Mouse (Mus musculus) frontal cortex, postnatal 10 days (tissue): Measurements from ENCODE around the gene Tyro3.

Experiments used
- DNase-seq, 2 experiments: peaks; one replicate each; pipeline ENCODE4 v3.0.0; 2022; ENCODE audit warnings: low spot score in 2 of 2, mixed read lengths in 1 of 2

The Tyro3 gene

DNA sequence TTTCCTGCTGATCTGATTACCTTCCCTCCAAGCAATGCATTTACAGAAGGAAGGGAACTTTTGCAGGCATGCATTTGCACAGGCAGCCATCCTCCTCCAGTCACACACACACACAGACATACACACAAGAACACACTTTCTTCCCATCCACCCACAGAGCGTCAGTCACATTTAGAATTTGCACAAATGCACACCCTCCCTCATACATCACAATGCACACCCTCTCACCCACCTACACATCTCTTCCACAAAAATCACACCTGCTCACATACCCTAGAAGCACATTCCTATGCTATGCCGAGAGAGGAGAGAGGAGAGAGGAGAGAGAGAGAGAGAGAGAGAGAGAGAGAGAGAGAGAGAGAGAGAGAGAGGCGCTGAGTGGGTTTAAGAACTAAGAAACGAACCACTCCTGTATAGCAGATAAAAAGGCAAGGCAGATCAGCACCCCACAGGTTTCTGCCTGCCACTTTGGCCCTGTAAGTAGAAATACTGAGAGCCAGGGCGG, at the start of gene Tyro3:
Tyro3 (plus strand) TSS at position 455 of the 505 bp plus-strand sequence.
- DNase-seq = no peak

DNA sequence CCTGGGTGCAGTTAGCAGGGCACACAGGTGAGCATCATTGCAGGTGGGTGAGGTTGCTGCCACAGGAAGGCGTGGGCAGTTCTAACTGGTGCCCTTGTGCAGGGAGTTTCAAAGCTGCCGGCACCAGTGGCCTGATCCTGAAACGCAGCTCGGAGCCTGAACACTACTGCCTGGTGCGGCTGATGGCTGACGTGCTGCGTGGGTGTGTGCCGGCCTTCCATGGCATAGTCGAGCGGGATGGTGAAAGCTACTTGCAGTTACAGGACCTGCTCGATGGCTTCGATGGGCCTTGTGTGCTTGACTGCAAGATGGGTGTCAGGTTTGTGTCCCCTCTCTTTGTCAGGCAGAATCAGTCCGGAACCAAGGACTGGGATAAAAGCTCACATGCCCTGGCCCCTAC, 48.3 kb upstream of the Tyro3 start:
- DNase-seq = no peak

DNA sequence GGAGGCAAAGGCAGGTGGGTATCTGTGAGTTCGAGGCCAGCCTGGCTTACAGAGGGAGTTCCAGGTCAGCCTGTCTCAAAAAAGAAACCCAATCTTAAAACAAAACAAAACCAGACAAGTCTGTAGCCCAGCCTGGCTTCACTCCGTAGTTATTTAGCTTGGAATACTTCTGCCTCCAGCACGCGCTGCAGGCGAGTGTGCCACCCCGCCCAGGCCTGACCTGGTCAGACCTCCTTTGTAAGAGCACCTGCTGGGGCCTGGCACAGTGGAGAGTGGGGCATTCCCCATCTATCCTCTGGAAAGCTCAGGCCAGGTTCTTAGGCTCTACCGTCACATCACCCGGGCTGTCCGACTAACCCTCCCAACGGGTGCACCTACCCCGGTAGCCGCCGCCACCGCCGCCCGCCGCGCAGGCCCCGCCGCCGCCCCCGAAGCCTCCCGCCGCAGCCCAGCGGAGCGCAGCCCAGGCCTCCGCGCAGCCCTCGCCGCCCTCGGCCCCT, 39.9 kb upstream of the Tyro3 start:
- DNase-seq = no peak

DNA sequence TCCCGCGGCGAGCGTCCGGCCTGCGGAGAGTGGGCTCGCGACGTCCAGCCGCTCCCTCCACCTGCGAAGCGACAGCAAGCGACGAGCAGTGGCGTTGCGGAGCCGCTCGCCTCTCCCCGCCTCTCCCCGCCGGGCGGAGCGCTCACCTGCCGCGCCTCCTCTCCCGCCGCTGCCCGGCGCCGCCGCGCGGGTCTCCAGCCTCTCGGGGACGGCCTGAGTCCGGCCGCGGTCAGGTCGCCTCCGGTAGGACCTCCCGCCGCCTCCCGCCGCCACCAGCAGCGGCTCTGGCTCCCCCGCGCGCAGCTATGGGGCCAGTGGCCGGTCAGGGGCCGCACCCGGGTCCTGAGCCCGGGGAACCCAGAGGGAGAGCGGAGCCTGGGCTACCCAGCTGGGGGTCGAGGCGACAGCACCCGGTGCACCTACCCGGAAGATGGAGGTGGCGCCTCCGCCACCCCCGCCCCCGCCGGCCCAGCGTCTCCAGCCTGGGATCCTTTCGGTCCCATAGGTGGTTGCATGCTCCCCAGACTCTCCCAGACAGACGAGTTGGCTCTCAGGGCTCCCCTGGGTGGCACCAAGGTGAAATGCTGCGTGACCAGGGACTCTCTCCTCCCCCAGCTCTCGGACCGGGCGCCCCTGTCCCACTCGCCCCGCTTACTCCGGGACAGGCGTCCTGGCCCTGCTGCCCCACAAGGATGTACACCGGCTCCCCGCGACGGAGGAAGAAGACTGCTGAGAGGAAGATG, 39.3 kb upstream of the Tyro3 start:
- DNase-seq = no peak

DNA sequence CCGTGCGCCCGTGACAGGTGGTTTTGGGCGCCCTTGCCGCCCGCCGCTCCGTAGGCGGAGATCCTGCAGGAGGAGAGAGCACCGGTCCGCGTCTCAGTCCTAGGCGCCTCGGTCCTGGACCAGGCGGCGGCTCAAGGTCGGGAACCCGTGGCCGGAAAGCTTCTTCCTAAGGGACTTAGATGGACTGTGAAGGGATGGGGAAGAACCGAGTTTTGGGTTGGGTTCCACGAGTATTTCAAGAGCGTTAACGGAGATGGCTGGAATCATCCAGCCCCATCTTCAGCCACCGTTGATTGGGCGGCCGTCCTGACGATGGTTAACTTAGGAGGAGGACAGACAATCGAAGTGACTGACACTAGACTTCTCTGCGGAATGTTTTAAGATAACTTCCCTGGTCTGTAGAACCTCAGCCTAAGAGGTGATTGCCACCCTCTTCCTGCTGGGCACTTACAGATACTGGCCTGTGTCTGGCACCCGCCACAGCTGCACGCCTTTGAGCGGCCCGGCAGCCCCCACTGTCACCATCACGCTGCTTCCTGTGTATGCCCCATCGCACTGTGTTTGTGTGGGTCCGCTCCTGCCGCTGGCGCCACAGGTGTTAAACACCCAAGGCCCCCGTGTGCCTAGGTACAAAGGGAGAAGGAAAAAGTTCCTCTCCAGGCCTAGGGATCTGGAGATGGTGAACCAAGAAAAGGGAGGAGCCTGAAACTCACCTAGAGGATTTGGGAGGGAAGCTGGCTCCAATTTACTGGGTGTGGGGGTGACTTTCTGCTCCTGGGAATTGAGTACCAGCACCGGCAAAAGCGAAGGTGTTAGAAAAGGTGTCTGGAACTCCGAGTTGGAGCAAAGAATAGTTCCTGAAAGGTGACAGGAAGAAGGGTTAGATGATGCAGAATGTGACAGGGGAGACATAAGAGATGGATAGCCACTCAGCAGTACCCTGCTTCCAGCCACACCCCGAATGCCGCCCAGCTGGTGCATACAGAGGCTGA, 38.4 kb upstream of the Tyro3 start:
- DNase-seq = no peak

DNA sequence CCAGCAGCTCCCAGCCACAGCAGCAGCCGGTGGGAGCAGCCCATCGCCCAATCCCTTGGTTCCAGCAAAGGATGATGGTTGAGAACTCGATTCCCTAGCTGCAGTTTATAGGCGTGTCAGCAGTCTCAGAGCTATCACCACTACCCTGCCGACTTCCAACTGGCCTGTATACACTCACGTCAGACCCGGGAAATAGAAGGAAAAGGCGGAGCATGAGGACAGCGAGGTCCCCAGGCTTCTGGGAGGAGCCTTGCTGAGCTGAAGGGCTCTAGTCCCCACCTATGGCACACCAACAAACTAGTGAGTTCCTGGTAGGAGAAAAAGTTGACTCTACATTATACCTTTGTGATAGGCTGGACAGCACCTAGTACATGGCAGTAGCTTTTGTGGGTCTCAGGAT, 37.3 kb upstream of the Tyro3 start, which contains the start of gene Ltk:
Ltk (minus strand) TSS at position 181 of the 400 bp plus-strand sequence.
- no peak for DNase-seq

DNA sequence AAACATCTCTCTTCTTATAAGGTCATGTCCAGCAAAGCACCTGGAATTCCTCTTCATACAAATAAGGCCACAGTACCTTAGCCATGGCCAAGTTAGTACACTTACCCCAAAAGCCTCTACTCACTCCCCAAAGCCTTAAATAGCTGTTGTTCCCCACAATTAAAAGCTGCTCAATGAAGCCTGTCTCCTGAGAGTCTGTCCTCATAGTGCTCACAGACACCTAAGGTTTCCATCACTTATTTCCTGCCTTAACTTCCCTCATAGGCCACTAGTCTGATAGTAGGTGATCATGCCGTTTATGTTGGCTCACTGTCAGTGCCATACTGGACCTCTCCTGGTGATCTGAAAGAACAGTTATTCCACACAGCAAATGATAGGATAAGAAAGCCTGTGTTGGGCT, 35.3 kb upstream of the Tyro3 start:
- DNase-seq = no peak

DNA sequence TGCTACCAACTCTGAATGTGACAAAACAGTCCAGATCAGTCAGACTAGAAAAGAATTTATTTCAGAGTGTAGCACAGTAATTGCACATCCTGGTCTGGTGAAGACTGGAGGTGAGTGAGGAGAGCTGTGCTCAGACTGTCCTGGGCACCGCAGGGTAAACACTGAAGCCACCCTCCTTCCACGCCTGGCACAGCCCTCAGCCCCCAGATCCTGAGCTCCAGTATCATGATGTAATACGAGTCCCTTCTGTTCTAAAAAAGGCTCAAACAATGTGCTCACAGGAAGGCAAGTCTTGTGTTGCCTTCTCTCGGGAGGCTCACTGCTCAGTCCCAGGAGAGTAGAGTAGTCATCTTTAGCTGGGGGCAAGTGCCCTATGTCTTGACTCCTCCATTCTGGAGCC, 33.6 kb upstream of the Tyro3 start:
- DNase-seq = no peak

DNA sequence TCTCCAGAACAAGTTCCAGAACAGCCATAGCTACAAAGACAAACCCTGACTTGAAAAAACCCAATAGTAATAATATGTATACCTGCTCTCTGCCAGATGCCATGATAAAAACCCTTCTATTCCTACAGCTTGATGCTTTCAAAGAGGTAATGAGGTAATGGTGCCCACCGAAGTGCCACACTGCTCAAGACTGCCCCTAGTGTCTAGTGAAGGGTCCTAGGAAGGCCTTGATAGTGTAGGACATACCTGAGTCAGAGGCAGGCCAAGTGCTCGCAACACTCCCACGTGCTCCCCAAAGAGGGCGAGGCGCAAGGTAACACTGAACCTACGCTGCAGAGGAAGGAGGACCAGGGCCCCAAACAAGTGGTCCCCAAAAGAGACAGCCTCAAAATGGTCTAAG, 30.3 kb upstream of the Tyro3 start:
- DNase-seq = no peak

DNA sequence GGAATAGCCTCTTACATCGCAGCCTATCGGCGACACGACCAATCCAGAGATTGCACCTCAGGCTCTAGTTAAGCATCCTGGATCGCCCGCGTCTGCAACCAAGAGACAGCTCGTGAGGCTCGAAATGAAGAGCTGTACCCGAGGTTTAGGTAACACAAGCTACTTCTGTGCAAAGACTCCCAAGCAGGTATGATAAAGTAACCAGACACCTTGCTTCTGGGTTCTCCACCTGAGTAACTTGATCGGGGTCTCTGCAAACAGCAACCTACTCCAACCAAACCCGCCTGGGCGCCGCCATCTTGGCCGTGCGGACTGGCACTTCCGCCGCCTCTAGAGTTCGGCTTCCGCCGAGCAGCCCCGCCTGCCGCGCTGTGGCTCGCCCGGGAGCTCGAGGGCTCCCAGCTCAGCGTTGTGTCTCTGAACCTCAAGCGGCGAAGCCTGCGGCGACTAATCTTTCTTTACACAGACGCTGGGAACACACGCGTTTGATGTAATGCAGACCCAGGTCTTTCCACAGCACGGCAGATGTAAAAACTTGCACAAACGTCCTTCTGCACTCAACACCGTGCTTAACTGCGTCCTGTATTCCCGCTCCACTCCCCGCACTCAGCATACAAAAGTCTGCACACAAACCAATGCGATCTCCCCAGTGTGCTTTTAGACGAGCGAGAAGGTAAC, 10.2 kb upstream of the Tyro3 start, which contains the start of gene Rpap1:
Rpap1 (minus strand) TSS at position 332 of the 678 bp plus-strand sequence.
- peak in 1 of 2 experiments; percentile 81 for DNase-seq

DNA sequence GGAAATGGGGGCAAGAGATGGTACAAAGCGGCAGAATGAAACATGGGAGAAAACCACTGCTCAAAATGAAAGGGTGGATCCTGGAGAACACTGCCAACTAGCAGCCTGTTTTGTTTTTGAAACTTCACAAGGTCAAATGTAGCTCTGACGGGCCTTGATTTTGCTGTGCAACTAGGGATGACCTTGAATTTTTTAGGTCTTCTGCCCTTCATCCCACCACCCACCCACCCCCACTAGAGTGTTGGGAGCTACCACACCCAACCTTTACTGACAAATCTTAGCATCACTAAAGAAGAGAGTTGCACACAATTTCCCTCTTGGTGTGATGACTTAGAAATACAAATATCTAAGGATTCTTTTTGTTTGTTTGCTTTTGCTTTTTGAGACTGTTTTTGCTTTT, 7.5 kb upstream of the Tyro3 start:
- no peak for DNase-seq

DNA sequence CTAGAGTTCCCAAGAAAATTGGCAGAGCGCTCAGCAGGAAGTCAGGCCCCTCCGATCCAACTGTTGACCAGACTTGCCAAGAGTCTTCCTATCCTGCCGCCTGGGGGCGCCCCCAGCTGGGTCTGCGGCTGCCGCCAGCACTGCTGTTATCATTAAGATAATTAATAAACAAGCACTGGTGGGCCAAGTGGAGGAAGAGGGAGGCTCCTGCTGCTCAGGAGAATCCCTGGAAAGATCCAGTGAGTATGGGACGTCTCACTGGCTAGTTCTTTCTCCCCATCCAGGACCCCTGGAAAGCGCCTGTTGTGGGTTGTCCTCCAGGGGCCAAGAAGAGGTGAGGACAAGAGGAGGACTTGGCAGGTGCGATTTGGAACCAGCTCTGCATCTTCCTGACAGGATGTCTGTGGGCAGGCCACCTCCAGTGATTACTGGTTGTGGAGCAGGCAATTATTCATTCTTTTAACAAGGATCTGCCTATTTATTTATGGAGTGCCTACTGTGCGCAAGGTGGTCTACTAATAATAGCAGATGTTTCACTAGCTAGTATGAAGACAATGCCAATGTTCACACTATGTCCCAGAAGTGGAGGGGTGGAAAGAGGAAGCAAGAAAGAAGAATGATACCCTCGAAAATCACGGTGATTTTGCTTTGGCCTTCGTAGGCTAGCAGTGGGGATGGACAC, 854 bp downstream of the Tyro3 start:
- no peak for DNase-seq

DNA sequence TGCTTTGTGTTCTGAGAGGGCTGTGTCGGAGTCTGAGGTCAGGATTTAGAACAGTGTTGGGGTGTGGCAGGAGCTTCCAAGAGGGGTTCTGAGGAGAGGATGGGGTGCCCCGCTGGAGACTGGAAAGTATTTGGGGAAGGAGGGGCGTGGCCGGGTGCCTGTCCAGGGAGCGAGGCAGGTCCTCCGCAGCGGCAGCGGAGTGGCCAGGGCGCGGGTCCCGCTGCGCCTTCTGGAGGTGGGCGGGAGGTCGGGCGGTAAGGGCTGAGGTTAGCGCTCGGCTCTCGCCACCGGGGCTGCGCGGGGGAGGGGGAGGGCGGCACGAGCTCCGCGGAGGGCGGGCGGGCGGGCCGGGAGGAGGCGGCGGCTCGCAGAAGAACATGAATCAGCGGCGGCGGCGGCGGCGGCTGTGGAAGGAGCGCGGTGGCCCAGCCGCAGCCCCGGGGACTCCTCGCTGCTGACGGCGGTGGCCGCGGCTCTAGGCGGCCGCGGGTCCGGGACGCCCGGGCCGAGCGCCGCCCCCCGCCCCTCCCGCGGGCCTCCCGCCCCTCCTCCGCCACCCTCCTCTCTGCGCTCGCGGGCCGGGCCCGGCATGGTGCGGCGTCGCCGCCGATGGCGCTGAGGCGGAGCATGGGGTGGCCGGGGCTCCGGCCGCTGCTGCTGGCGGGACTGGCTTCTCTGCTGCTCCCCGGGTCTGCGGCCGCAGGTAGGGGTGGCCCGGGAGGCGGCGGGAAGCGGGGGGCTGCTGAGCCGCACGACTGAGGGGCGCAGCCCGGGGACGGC, 1.8 kb downstream of the Tyro3 start:
- no peak for DNase-seq

DNA sequence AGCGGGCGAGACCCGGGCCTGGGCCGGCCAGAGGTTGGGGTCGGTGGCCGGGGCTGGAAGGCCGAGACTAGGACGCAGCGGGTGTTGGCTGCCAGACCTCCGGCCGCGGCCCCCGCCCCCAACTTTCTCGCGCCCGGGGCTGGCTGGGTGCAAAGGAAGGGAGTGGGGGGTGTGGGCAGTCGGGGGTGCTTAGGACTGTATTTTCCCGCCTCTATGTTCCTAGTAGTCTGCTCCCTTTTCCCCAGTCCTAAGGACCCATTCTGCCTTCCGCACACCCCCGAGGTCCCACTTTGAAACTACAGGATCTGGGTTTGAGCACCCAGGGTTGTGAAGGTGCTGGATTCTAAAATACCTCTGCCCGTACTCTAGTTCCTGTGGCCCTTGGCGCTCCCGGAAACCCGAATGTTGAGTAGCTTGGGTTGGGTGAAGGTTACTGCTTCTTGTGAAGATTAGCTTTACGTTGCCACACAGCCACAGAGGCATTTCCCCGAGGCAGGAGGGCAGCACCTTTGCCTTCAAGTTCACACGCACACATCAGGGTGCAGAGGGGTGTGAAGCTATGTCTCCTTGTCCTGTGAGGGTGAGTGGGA, 2.5 kb downstream of the Tyro3 start:
- DNase-seq = no peak

DNA sequence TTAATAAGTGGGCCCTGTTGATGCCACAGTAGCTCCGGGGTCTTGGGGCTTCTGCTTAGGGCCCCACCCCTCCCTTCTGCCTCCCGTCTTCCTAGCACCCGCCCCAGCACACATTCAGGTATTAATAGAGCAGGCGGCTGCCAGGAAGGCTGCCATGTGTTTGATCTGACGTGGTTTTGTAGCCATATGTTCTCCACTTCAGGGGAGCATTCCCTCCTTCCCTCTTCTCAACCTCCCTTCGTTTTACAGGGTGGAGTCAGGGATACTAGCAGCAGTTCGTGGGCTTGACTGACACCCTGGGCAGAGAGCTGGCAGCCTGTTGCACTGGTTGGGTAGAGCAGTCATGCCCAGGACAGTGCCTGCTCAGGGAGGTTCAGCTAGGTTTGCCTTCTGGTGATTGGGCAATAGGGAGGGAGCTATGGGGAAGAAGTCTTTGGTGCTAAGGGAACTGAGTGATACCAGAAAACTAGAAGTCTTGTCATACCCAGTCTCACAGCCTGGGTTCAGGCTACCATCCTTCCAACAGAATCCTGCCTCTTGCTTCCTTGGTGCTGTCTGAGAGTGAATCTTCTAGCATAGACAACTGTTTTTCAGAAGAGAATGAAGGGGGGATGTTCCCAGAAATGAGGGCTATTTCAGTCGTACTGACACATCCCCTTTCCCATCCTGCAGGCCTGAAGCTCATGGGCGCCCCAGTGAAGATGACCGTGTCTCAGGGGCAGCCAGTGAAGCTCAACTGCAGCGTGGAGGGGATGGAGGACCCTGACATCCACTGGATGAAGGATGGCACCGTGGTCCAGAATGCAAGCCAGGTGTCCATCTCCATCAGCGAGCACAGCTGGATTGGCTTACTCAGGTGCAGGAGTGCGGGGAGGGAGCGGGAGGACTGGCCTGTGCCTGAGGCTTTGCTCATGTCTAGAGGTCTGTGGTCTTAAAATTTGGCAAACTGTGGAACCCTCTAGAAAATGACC, 3.6 kb downstream of the Tyro3 start:
- no peak for DNase-seq

DNA sequence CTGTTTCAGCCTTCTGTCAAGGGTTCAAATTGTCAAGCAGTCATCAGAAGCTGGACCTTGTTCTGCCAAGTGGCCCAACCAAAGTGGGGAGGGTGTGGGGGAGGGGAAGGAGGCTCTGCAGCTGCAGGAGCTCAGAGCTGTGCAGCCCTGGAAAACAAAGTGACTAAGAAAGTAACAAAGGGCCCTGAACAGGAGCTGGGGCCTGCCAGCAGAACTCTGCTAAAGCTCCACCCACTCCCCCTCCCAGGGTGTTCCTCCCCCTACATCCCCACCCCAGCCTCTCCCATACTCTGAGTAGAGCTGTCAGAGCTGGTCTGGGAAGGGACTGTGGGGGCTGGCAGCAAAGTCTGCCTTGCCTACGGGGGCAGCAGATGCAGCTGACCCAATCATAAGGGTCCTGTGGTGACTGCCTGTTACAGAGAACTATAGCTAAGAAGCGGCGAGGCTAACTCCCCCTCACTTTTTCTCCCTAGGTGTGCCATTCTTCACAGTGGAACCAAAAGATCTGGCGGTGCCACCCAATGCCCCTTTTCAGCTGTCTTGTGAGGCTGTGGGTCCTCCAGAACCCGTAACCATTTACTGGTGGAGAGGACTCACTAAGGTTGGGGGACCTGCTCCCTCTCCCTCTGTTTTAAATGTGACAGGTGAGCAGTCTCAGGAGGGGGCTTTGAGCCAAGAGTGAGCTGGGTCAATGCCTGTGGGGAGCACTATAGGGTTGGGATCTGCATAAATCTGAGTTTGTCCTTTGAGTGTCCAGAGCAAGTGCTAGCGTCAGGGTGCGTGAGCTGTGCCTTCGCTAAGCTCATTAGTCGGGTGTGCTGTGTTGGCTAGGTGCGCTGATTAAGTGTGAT, 5.5 kb downstream of the Tyro3 start:
- DNase-seq = no peak

DNA sequence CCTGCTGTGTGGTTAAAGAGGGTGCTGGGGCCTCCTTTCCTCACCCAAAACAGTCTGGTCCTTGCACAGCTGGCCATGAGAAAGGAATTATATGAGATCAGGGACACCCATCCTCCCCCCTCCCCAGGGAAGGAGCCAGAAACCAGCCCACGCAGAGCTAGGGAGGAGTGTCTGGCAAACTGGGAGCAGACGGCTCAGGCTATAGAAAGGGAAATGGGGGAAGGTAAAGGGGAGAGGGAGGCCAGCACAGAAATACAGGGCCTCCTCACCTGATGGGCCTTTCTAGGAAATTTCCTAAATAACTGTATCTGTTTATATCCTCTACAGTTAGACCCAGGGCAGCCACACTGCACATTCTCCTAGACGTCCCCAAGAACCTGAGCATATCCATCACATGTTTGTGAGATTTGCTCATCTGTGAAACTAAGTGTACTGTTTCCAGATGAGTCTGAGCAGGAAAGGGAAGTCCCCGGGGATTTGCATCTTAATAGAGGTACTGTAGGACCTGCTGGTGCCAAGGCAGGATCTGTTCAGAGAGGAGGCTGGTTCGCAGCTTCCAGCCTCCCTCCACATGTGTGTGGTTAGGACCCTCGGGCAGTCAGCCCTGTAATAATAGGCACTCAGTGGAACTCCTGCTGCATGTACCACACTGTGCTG, 6.2 kb downstream of the Tyro3 start:
- no peak for DNase-seq
